Mouse (Mus musculus): ENCODE results near the gene Pdcd2l. TPM values are rescaled to one million over a fixed set of nuclear protein-coding genes. Genes with fewer than 3 reads are reported as not detected.
A peak's percentile ranks its signal among the peaks of the same experiment; 100 is the strongest.

Gene Pdcd2l
- polyA plus RNA-seq, 1 experiment from 2014 or later, result 53.7 TPM

DNA sequence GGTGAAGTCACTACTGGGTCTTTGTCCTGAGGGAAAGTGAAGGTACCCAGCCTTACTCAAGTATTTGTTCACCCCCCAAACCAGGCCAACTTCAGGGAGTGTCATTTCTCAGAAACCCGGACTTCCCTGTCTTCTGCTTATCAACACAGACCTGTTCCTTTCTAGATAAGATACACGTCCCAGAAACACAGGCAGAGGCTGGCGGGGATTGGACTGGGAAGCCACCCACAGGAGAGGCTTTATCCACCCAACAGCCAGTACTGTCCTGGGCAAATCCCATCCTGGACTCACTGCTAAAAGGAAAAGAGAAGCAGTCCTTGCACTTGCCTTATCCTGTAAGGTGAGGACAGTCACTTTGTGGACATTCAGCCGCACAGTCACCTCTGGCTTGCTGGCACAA, 49.3 kb downstream of the Pdcd2l start:
- DNase-seq (no peak), ATAC-seq (ENCODE audit: insufficient read depth) (no peak)
- no peaks in the 10 kb centered on the region for H3K4me1 ChIP-seq (ENCODE audit: insufficient read depth)
- H3K4me3 ChIP-seq (ENCODE audit: low read depth, low read length), result no peak overlapping the region
- no peak overlapping the region for H3K27ac ChIP-seq (ENCODE audit: low read depth)
- WGBS, result 77% methylated on average over 4 of the region's 4 CpGs
- no peak overlapping the region for H3K4me2 ChIP-seq
- TF ChIP-seq CTCF (IDR thresholded peaks at IDR 0.05; ENCODE audit: low read depth), result no peak
- H3K9ac ChIP-seq, result no peak overlapping the region
- no peaks in the 10 kb centered on the region for H3K27me3 ChIP-seq (ENCODE audit: insufficient read depth, low read length)
- no peaks in the 10 kb centered on the region for H3K9me3 ChIP-seq (ENCODE audit: low read depth, low read length)
- peaks cover 98% of the 10 kb centered on the region for H3K36me3 ChIP-seq (ENCODE audit: insufficient read depth)

DNA sequence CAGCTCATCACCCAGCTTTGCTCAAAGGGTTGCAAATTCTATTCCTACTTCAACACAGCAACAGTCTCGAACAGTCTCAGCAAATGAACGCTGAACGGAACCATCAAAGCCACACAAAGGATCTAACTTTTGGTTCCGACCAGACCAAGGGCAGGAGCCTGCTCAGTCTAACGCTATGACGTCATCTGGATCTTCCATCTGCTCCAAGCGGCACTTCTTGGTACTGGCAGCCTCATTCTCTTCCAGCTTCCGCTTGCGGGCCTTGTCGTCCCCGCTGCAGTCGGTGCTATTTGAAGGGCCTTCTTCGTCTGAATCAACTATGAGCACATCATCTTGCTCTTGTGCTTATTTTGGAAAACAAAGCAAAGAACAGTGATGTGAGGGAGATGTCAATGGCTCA, 55.3 kb downstream of the Pdcd2l start:
- no peaks in the 10 kb centered on the region for H3K9me3 ChIP-seq (ENCODE audit: low read depth, low read length)
- no peak for TF ChIP-seq CTCF (IDR thresholded peaks at IDR 0.05; ENCODE audit: low read depth)
- no peak overlapping the region for H3K9ac ChIP-seq
- no peak for DNase-seq
- no peaks in the 10 kb centered on the region for H3K27me3 ChIP-seq (ENCODE audit: insufficient read depth, low read length)
- ATAC-seq (ENCODE audit: insufficient read depth), result no peak
- no peaks in the 10 kb centered on the region for H3K4me1 ChIP-seq (ENCODE audit: insufficient read depth)
- H3K27ac ChIP-seq (ENCODE audit: low read depth), result no peak overlapping the region
- 95% methylated on average over 13 of the region's 13 CpGs for WGBS
- H3K36me3 ChIP-seq (ENCODE audit: insufficient read depth), result peaks cover 62% of the 10 kb centered on the region
- H3K4me3 ChIP-seq (ENCODE audit: low read depth, low read length), result no peak overlapping the region
- H3K4me2 ChIP-seq, result no peak overlapping the region

DNA sequence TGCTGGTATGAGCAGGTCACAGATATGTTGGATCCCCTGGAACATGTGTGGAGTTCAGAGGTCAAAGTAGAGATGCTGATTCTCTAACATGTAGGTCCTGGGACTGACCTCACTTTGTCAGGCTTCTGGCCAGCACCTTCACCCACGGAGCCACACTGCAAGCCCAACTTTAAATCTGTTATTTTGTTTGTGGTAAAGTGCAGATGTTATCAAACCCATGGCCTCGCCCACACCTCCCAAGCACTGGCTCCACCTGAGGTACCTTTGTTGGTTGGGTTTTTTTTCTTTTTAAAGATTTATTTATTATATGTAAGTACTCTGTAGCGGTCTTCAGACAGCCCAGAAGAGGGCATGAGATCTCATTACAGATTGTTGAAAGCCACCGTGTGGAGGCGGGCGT, 57.0 kb downstream of the Pdcd2l start:
- 89% methylated on average over 6 of the region's 6 CpGs for WGBS
- peaks cover 47% of the 10 kb centered on the region for H3K36me3 ChIP-seq (ENCODE audit: insufficient read depth)
- peak; percentile 28; the same call in 1 of the 2 replicates for ATAC-seq (ENCODE audit: insufficient read depth)

More for the DNA sequence above, 57.0 kb downstream of the Pdcd2l start:
- DNase-seq, result no peak
- TF ChIP-seq CTCF (IDR thresholded peaks at IDR 0.05; ENCODE audit: low read depth), result no peak
- no peaks in the 10 kb centered on the region for H3K4me1 ChIP-seq (ENCODE audit: insufficient read depth)
- H3K9me3 ChIP-seq (ENCODE audit: low read depth, low read length), result no peaks in the 10 kb centered on the region
- no peak overlapping the region for H3K9ac ChIP-seq
- H3K27me3 ChIP-seq (ENCODE audit: insufficient read depth, low read length), result no peaks in the 10 kb centered on the region
- no peak overlapping the region for H3K27ac ChIP-seq (ENCODE audit: low read depth)
- H3K4me3 ChIP-seq (ENCODE audit: low read depth, low read length), result no peak overlapping the region
- no peak overlapping the region for H3K4me2 ChIP-seq

Other genes with a start within 250 kb of the Pdcd2l start
- gene Scgb2b27, start 182.7 kb downstream of the Pdcd2l start, polyA plus RNA-seq (2014; fragmentation: Nextera tagmentation; extraction: Ambion mirVana), result not detected in 2 replicates
- gene Scgb1b27, start 175.2 kb downstream of the Pdcd2l start, polyA plus RNA-seq (2014; fragmentation: Nextera tagmentation; extraction: Ambion mirVana), result not detected in 2 replicates
- not detected in 2 replicates for gene Scgb1b30, start 101.2 kb downstream of the Pdcd2l start, polyA plus RNA-seq (2014; fragmentation: Nextera tagmentation; extraction: Ambion mirVana)
- 7.1 and 10.1 TPM in 2 replicates for gene Wtip, start 63.4 kb downstream of the Pdcd2l start, polyA plus RNA-seq (2014; fragmentation: Nextera tagmentation; extraction: Ambion mirVana)
- 229 and 231 TPM in 2 replicates for gene Uba2, start 27.1 kb downstream of the Pdcd2l start, polyA plus RNA-seq (2014; fragmentation: Nextera tagmentation; extraction: Ambion mirVana)
- 260 and 268 TPM in 2 replicates for gene Gpi1, start 33.7 kb upstream of the Pdcd2l start, polyA plus RNA-seq (2014; fragmentation: Nextera tagmentation; extraction: Ambion mirVana)
- gene Gm6096, start 54.4 kb upstream of the Pdcd2l start, polyA plus RNA-seq (2014; fragmentation: Nextera tagmentation; extraction: Ambion mirVana), result 0.88 TPM in 1 of 2 replicates, not detected in the other
- 54.7 and 59.2 TPM in 2 replicates for gene 4931406P16Rik, start 116.9 kb upstream of the Pdcd2l start, polyA plus RNA-seq (2014; fragmentation: Nextera tagmentation; extraction: Ambion mirVana)
- gene Lsm14a, start 196.7 kb upstream of the Pdcd2l start, polyA plus RNA-seq (2014; fragmentation: Nextera tagmentation; extraction: Ambion mirVana), result 58.2 and 58.7 TPM in 2 replicates